Mouse (Mus musculus) regulatory T cell (primary cell): ENCODE measurements around the gene Ntn1.

Experiments
- in situ Hi-C: fragments of 300-600 bp; cut with MboI, MseI; formaldehyde crosslinking; loops from one replicate; pipeline ENCODE4 v1.15.1; 2025; ENCODE audit warnings: high pct_unique_total_duplicates

Gene Ntn1

DNA sequence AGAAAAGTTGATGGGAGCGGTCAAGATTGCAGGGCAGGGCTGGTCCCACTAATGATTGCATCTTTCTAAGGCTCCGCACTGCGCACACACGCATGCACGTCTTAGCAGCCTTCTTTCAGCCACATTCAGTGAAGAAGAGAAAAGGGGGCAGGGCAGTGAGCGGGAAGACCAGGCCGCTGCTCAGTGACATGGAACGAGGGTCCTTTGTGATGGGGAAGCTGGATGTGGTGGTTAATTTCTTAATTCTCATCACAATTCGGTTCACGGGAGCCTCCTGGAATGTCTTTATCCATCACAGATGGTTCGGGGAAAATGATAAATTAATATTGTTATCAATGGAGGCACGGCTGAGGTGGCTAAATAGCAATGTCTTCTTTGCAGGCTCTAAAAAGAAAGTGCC is 126.8 kb downstream of the Ntn1 start:
- in situ Hi-C loops = no loop called here

DNA sequence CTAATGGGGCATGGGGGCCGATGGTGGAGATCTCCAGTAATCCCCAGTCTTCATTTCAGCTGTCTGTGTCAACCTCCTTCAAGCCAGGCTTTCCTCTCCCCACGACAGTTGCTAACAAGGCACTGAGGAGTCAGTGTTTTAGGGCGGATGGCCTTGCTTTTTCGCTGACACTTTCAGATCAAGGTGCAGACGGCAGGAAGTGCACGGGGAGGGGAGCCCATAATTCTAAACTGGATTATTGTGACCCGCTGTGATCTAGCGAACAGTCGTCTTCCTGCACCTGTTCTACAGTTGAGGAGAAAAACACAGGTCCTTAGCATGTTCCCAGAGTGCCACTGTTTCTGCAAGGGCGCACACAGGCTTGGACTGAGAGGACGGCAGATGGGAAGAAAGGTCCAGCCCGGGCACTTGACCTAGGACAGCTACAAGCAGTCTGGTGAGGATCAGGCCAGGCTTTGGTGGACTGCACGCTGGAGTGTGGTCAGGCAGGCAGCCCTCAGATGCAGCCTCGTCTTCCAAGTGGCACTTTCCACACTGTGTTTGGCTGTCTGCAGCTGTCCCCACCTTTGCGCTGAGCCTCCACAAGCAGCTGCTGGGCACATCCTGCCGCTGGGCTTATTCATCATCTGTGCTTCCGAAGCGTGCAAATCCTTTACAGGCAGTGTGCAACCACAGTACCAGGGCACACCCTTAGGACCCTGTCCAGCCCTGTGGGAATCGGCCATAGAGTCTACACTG is 129.7 kb downstream of the Ntn1 start:
- in situ Hi-C loops = no loop called here

DNA sequence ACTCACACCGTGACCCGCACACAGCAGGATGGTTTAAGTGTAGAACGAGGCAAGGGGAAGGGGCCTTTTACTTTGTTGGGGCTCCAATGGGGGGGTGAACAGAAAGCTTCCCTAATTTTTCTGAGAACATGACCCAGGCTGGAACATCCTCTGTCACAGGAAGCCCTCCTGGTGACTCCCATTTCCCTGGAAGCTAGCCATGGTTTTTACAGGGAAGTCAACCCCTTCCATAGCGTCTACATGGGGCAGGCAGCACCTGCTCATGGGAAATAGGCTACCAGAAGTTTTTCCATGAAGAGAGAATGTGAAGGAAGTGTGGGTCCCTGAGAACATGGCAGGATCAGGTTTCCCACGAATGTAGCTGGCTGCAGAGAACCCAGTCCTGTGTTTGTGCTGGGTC is 136.3 kb downstream of the Ntn1 start:
- in situ Hi-C loops = no loop called here

DNA sequence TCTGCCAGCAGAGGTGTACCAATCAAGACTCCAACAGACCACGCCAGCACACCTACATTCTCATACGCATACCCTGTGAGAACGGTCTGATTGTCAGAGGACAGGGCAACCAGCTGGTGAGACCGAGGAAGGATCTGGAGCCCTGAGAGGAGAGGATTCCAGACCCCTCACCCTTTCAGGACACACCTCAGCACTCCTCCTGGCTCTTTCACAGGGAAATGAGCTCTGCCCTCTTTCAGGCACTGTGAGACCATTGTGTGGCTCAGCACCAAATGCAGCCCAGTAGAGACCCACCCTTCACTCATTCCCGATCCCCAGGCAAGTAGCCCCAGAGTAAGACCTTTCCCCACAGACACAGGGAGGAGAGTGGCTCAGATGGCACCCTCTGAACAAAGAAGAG is 137.5 kb downstream of the Ntn1 start:
- in situ Hi-C loops = no loop called here

DNA sequence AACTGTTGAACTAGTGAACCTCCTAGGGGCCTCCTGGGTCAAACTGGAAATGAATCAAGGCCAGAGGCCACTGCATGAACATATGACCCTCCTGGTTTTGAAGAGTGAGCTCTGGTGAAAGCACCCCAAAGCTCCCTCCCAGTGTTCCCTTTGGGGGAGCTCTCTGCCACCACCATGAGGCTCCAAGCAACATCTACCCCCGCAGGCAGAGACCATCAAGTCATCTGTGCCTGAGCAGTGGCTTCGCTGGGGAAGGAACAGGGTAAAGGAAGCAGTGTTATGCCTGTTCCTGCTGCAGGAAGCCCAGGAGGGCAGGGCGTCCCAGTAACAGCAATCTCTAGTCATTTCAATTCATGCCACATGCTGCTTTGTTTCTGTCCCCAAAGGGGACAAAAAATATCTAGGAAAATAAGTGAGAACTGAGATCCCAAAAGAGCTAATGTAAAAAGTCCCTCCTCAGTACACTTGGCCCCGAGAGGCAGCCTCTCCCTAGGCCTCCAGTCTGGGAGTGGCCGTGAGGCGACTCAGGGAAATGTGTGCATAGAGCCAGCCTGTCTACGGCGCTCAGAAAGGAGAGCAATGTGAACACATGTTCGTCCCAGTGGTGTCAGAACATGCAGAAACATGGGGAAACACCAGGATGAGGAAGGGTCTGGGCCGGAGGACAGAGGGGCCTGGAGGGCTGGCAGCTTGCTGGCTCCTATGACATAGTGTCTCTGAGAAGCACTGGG is 139.3 kb downstream of the Ntn1 start:
- in situ Hi-C loops = no loop called here

DNA sequence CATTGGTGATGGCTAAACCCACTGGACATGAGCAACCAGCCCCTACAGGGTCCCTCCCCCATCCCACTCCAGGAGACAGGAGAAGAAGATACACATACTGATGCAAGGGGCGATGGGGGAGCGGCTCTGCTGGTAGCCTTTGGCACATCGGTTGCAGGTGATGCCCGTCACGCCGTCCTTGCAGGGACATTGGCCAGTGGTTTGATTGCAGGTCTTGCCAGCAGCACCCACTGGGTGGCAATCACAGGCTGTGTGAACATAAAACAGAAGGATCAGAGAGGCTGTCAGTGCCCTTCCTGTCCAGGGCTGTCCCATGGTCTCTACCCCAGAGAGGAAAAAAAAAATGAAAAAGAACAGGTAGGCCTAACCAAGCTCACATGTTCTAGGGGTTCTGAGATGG is 140.2 kb downstream of the Ntn1 start:
- in situ Hi-C loops = no loop called here

DNA sequence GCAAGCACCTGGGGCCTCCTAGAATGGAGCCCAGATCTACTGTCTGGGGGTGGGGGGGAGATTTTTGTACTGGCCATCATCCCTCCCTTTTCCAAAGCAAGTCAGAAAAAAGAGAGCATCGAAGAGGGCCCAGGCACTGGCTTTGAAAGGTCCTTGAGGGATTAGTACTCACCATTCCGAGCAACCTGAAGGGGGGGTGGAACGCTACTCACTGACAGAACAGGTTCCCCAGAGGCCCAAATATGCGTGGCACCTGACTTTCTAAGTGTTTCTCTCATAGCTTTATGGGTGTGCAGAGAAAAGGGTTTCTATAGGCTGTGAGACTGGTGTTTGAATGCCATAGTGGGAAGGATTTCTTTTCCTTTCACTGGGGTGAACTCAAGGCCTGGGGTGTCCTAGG is 142.1 kb downstream of the Ntn1 start:
- in situ Hi-C loops = no loop called here

DNA sequence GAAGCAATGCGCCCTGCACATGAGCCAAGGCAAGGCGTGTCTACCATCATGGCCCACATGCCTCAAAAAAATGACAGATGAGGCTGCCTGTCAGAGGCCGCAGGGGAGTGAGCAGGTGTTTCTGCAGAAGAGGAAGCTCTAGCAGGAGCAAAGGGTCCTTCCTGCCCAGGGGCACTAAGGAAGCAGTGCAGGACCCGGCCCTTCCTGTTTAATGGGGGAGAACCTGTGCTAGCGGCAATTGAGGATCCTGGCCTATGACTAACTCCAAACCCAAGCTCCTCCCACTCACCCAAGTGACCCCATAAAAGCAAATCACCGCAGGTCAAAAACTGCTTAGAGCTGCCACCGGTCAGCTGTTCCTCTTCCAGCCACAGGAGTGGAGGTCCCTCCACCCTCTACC is 147.1 kb downstream of the Ntn1 start:
- in situ Hi-C loops = no loop called here

DNA sequence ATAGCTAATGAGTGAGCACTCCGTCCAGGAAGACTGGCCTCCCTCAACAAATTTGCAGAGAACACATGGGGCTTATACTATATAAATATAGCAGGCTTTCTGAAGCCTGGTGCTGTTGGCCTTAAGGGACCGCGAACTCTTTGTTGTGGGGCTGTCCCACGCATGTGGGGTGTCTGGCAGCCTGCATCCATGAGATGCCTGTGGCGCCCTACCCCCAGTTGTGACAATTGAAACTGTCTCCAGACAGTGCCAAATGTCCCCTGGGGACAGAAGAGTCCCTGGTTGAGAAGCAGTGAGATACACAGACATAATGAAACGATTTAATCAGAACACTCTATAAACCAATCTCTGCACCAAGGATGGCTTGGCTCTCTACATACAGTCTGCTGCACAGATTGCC is 150.5 kb downstream of the Ntn1 start:
- in situ Hi-C loops = no loop called here

DNA sequence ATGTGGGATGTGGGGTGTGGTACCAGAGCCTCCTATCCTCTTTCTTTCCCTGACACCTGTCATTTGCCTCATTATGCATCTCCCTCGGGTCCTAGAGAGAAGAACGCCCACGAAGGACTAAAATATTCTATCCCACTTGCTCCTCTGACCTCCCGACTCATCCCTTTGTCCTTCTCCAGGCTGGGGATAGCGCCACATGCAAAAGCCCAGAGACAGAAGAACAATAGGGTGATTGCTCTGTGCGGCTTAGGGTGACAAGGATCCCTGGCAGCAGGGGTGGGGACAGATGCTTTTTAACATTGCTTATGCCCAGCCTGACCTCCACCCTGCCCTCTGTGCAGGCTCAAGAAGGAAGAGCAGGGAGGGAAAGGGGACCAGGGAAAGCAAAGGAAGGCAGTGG is 152.7 kb downstream of the Ntn1 start:
- in situ Hi-C loops = no loop called here

DNA sequence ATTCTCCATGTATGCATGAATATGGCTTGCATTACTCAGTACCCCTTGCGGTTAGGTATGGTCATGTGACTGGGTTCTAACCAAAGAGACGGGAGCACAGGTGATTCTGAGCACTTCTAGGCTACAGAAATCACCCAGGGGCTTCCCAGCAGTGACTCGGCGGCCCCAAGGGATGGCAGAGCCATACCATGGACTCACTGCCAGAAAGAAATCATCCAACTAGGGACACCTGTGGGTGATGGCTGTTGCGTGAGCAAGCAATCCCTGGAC is 155.7 kb downstream of the Ntn1 start:
- in situ Hi-C loops = no loop called here

DNA sequence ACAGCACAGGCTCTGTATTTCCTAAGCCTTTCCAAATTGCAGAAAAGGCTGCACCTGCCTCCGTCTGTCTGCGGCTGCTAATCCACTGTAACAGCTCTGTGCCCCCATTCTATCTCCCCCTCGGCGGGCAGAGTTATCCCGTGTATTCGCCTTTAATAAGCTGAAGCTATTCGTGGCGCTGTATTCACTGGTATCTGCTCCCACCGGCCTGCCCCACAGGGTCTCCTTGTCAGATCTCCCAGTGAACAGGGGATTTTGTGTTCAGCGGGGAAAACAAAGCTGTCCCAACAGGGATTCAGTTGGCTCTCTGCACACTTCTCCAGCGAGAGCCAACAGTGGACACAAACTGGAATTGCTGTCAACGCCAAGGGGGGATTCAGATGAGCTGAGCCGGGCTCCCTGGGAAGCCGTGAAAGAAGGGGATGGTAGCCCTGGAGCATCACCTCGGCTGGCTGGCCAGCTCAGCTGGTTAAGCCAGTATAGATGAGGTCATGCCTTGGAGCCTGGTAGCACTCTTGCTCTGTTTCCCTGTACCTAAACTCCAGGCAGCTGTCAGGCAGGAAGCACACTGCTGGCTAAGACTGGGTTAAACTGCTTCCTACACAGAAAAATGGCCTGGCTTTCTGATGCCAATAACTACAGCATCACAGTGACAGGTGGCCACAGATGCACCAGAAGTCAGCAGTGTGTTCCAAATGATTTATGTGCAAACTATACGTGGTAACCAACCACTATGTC is 156.2 kb downstream of the Ntn1 start:
- in situ Hi-C loops = no loop called here

DNA sequence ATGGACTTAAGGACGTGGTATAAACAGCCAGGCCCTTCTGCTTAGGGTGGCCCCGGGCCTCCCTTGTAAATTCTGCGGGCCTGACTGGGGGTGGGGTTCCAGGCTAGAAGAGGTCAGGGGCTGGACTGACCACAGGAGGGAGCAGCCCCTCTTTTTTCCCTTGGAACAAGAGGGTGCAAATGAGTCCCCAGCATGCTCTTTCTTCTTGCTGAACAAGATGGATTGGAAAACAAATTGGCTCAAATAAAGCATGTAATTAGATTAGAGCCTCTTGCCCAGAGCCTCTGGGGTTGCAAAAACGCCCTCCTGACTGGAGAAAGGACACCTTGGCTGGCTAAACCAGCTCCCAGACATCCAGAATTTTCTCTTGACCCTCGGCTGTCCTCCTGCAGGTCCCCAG is 160.9 kb downstream of the Ntn1 start:
- in situ Hi-C loops = no loop called here

DNA sequence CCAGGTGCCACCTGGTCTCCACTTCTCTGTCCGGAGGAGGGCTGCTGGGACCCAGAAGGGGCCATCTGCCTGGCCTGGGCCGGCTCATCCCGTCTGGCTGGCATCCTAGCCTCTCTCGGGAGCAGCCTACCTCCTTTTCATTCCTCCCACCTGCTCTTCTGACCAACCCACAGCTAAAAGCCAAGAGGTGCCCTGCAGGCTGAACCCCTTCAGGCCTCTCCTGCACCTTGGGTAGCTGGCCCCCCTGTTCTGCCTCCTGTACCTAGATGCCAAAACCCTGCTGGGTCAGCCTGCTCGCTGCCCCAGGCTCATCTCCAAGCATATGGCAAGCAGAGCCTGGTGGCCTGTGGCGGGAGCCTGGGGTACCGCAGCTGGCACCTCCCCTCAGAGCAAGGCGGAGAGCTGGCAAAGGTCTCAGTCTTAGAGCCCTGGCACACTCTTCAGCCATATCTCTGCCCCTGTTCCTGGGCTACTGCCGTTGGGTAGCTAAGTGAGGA is 167.1 kb downstream of the Ntn1 start:
- in situ Hi-C loops = no loop called here

DNA sequence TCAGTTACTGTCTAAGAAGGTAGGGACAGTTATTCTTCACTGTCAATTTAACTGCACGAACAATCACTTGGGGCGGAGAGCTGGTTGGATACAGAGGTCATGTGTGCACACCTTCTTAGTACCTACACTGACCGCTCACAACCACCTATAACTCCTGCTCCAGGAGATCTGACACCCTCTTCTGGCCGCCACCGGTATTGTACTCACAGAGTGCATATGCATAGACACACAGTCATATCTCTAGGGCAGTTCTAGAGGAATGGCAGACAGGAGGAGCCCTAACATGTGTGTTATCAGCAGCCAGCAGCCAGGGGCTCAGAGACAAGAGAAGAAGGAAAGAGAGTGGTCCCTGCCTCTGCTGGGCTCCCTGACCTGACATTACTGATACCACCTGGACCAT is 169.1 kb downstream of the Ntn1 start:
- in situ Hi-C loops = no loop called here

DNA sequence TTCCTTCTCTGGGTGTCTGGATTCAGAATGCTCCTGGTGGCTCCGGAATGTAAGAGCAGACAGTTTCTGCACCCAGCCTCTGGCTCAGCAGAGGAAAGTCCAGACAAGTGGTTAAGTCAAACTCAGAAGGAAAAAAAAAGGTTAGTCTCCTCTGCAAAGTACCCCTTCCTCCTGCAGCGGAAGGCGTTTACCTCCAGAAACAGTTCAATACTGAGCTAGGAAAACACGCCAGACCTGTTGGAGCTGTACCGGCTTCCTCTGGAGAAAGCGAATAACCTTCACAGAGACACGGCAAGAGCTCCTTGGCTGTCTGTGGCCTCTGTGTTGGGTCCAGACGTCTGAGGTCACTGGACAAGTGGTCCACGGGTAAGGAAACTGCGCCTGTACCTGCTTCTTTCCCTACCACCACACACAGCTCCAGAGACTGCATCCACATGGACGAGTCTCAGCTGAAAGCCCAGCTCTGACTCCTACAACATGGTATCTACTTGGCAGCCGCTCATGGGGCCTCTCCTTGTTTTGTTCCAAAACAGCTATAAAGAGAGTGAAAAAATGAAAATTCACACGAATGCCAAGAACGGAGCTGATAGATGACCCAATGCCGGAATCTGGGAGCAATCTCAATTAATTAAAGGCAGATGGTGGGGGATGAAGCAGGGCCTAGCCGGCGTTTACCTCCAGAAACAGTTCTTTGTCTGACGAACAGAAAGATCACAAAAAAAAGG is 171.5 kb downstream of the Ntn1 start:
- in situ Hi-C loops = no loop called here

DNA sequence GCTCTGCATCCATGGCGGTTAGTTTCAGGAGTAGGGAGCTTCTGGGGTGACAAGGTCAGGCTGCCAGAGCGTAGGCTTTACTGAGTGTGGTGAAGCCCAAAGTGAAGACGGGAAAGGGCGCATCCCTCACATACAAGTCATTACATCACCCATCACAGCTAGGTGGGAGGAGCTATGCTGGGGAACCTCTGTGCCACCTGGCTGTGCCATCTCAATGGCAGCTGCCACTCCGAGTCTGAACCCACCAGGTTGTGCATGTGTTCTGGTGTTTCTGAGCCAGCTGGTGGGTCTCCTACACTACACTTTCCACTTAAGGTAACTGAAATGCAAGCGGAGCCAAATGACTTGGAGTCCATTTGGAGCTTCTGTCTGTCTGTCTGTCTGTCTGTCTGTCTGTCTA is 172.8 kb downstream of the Ntn1 start:
- in situ Hi-C loops = no loop called here

DNA sequence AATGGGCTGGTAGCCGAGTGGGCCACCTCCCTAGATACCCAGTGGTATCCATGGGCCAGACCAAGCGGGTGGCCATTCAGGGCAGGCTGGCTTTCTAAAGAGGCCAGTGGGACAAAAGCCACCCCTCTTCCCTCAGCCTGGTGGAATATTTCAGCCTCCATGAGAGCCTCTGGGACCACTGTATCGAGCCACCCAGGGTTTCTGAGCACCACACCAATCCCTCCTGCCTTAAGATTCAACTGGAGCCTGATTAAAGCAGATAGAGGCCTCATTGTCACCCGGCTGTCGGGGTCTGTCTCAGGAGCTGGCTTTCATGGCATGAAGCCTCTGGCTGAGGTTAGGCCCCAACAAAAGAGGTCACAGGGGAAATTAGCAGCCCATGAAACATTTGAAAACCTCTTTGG is 174.0 kb downstream of the Ntn1 start:
- in situ Hi-C loops = no loop called here

DNA sequence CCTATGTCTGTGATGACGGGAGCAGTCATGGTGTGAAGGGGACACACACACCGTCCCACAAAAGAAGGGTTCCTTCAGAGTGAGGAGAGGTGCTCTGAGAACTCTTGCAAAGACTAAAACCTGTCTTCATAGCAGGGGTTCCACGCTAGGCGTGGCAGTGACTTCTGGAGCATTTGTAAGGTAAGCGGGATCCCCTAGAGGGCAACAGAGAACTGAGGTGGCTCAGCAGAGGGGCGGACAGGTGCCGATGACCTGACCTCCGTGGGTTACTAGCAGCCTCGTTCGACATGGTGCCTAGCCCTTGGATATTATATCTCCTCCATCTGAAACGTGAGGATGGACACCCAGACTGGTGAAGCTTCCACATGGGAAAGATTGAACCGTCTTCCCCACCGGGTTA is 177.5 kb downstream of the Ntn1 start:
- in situ Hi-C loops = no loop called here

DNA sequence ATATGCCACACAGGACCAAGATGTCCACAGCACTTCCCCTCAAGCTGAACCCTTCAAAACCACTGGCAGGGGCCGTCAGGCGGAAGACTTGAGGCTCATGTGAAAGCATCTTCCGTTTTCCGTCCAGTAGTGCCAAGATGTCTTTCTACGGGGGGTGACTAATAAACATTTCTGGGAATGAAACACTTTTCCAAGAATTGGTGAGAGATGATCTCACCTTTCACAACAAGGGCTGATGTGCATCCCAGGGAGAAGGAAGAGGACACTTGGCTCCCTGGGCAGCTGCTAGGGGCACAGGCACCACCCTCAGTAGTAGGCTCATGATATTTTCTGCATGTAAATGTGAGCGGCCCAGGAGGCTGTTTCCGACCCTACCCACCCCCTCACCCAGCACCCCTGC is 178.4 kb downstream of the Ntn1 start:
- in situ Hi-C loops = no loop called here

DNA sequence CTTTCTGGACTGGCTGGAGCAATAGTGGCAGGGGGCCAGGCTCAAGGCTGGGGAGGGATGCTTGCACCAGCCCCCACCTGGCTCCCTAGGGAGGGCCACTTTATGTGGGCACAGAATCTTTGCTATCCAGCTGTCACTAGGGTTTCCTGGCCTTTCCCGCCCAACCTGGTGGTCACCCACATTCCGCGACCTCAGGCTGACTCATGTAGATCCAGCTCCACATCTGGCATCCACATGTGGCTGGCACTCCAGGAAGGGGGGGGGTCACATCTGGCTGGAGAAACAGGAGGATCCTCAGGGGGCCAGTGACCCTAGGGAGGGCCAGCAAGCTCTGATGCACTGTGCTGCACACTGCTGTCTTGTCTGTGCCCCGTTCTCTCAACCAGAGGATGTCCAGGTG is 179.9 kb downstream of the Ntn1 start:
- in situ Hi-C loops = no loop called here

DNA sequence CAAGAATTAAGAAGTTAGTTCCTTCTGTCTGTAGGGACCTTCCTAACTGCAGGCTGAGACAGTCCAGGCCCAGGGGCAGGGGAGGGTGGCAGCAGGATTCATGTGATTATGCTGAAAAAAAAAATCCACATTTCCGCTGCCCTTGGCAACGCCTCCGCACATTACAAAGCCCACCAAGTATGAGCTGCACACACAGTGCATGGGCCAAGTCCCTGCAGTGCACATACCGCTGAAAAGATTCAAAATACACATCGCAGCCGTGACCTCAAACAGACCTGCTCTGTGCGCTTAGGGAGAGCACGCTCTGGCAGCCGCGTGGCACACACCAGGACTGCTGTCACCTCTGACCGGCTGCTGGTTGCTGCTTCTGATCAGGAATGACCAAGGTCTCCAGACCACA is 184.6 kb downstream of the Ntn1 start:
- in situ Hi-C loops = no loop called here
